Mouse (Mus musculus): Measurements from ENCODE around the gene Aaed1.

- TF ChIP-seq CTCF (conservative IDR thresholded peaks at IDR 0.05; ENCODE audit: low read length) (no peak), NANOG (IDR thresholded peaks at IDR 0.05; ENCODE audit: borderline replicate concordance, low read length) (no peak)
Observed at GRCm38 (mm10) chr13:64286791-64287190, 25.7 kb downstream of the Aaed1 start.
